Mouse (Mus musculus) spleen, postnatal 14 days (tissue): ENCODE results near the gene Mex3d.

Experiments
- DNase-seq, 2 experiments: peaks; one replicate each; pipeline ENCODE4 v3.0.0; 2021 to 2022; ENCODE audit warnings: low spot score in 2 of 2

Mex3d gene

GRCm38 (mm10) chr10:80330888-80331287 is 56.6 kb downstream of the Mex3d start:
- no peak for DNase-seq
